Mouse (Mus musculus) ES-Bruce4 (cell line): Measurements from ENCODE around the gene Tagln2.

Experiments used
- CTCF ChIP-seq: IDR thresholded peaks from one replicate; pipeline ENCODE4 v1.8.1; 2011; ENCODE audit warnings: low read depth, low read length
- POLR2A ChIP-seq: IDR thresholded peaks from one replicate; pipeline ENCODE4 v1.8.1; 2011; ENCODE audit warnings: low read length; ENCODE audit not compliant: insufficient read depth

DNA sequence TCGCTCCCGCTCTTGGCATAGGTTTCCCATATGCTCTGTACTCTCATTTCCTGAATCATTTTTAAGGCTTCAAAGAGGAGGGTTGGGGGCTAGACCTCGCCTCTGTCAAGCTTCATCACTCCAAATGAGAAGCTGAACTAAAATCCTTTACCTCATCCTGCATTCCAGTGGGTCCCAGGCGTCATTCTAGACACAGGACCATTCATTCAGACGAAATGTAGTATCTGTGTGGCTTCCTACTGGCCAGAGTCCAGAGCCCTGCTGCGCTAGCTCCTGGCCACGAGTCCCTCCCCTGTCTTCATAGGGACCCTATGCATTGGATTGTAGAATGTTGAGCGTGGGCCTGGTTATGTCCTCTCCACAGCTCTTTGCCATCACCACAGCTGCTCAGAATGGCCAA lies 4.9 kb downstream of the Tagln2 start:
- no peak for TF ChIP-seq CTCF
- no peak for TF ChIP-seq POLR2A
